Mouse (Mus musculus) testis, adult 2 months (tissue): ENCODE results near the gene Ap2m1.

Experiments
- CTCF ChIP-seq: fragments of 200-500 bp; IDR thresholded peaks from 2 replicates; pipeline ENCODE4 v1.5.1; 2012; ENCODE audit warnings: low read depth, mild to moderate bottlenecking, inconsistent platforms, low read length, moderate library complexity; ENCODE audit not compliant: control insufficient read depth, insufficient read depth, insufficient replicate concordance
- POLR2A ChIP-seq: fragments of 200-500 bp; IDR thresholded peaks from 2 replicates; pipeline ENCODE4 v1.6.1; 2012; ENCODE audit warnings: low read depth, mild to moderate bottlenecking, inconsistent platforms, low read length, moderate library complexity; ENCODE audit not compliant: control insufficient read depth

DNA sequence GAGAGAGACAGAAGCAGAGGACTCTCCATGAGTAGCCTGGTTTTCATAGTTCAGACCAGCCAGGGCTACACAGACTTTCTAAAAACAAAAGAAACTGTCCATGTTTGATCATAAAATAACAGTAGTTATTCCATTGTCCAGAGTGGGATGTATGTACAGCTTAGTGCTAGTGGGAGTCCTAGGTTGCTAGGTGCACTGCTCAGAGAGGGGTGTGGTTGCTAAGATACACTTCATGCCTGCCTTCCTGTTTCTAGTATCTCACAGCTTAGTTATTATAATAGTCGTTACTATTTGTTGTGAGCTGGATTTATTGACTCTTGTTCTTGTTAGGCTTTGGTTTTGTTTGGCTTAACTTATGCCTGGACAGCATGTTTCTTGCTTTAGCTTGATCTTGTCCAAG lies 29.8 kb downstream of the Ap2m1 start:
- TF ChIP-seq CTCF (no peak), POLR2A (no peak)
